Mouse (Mus musculus) adrenal gland, adult (tissue): Measurements from ENCODE around the gene Tenm3.

Experiments
- DNase-seq, 2 experiments: peaks; one replicate each; pipeline ENCODE4 v3.0.0; 2022 to 2023; ENCODE audit warnings: low spot score in 1 of 2; ENCODE audit not compliant: inconsistent age in 2 of 2

The Tenm3 gene

GRCm38 (mm10) chr8:48353458-48353857, 490.3 kb downstream of the Tenm3 start:
- no peak for DNase-seq

GRCm38 (mm10) chr8:48348901-48349300, 494.9 kb downstream of the Tenm3 start:
- DNase-seq = peak; percentile 5 to 80

GRCm38 (mm10) chr8:48348386-48348785, 495.4 kb downstream of the Tenm3 start:
- DNase-seq = peak; percentile 51 to 86

DNA sequence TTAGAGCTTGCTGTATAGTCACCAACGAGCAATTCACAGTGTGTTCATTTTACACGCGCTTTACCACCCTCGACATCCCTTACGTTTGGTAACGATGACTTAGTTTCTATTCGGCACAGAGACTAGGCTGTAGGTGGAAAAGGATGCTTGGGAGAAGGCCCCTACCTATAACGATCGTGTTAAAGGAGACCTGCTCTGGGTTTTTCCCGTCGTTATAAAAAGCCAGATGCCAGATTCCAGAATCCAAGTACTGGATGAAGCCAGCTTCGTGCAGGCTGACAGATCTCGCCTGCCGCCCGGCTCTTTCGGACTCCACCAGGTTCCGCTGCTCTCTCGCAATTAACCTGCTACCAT, 500.7 kb downstream of the Tenm3 start:
- no peak for DNase-seq

DNA sequence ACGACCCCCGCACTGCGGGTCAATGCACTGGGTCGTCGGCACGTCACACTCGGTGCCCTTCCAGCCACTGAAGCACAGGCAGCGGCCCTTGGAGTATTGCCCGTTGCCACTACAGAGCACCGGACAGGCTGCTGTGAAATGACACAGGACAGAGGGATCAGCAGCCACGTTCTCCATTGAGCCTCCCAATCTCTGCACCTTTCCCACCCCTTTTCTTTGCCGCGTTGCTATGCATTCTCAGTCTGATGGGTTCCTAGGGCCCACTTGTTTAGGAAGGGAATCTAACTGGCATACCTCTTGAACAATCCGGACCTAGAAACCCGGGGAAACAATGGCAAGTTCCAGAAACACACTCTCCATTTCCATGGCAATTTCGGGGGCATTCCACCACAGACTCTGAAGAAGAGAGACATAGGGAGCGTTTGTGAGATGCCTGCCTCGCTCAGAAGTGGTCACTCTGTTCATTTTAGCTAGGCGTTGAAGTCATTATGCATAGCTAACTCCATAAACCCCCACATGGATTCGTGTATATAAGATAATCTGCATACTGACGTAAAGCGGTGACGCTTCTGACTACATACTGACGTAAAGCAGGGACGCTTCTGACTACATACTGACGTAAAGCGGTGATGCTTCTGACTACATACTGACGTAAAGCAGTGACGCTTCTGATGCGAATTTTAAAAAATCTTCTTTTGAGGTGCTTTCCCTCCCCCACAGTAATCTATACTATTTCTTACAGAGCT, 501.3 kb downstream of the Tenm3 start:
- no peak for DNase-seq

- DNase-seq = no peak
These were observed 502.1 kb downstream of the Tenm3 start for GRCm38 (mm10) chr8:48341692-48342091.

- no peak for DNase-seq
These were observed 502.5 kb downstream of the Tenm3 start for GRCm38 (mm10) chr8:48341276-48341675.

GRCm38 (mm10) chr8:48322655-48323265, 521.0 kb downstream of the Tenm3 start:
- DNase-seq = no peak

GRCm38 (mm10) chr8:48322240-48322639, 521.5 kb downstream of the Tenm3 start:
- no peak for DNase-seq

GRCm38 (mm10) chr8:48319674-48320073, 524.1 kb downstream of the Tenm3 start:
- DNase-seq = no peak

DNA sequence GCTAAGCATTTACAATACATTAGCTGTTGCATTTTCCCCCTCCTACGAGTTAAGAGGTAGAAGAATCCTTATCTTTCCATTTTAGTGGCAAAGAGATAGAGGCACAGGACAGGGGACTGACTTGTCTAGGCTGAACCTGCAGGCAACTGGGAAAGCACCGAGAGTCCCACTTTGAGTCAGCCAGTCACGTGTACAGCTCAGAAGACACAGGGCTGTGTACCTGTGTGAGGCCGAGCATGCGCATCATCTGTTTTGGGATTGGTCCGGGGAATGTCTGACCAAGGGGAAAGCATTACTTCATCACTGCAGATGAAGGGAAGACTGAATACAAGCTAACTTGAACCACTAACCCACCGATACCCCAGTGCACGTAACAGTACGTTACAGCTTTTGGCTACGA, 526.3 kb downstream of the Tenm3 start:
- no peak for DNase-seq

- no peak for DNase-seq
These were observed 528.1 kb downstream of the Tenm3 start for GRCm38 (mm10) chr8:48315605-48316004.

DNA sequence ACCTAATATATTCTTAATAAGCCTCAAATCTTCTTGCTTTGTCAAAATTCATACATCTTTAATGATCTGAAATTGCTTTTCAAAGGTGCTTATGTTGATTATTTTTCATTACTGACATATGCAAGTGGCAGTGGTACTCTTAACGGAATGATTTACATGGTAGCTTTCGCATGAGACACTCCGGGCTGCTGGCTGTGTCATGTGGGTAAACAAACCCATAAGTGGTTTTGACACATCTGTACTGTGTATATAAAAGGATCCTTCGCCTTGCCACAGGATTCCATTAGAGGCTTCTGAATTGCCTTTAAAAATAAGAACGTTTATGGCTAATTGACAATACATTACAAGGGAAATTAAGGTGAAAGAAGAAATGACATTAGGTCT, 529.8 kb downstream of the Tenm3 start:
- no peak for DNase-seq

DNA sequence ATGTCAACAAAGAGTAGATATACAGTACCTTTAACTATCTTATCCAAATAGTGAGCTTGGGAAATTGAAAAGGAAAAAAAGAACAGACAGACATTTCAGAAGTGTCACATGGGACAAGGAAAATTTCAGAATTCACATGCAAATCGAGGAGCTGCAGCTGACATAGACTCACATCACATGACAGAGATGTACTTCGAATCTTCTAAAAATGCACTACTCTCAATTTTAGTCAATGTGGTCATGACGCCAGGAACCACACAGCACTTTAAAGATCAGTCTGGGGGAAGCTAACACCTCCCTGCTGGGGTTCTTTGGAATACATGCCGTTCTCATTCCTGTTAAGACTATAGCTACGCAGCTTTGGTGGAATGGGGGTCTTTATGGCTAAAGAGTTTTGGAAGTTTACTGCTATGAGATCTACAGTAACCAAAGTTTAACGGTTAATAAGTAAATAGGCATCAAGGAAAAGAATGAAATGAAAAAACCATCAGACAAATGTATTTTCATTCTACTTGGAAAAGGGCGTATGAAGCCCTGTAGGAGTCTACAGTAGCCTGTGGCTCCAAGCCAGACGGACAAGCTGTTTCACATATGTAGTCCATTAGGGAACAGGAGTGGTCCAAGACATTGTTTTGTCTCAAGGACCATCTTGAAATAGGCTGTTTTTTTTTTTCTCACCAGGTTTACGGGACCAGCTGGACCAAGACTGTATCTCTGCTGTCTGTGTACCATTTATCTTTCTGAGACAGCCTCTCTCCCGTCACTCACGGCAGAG, 530.4 kb downstream of the Tenm3 start:
- DNase-seq = no peak

- no peak for DNase-seq
These were observed 532.0 kb downstream of the Tenm3 start for GRCm38 (mm10) chr8:48311706-48312105.

- no peak for DNase-seq
These were observed 533.4 kb downstream of the Tenm3 start for GRCm38 (mm10) chr8:48310240-48310849.

GRCm38 (mm10) chr8:48309191-48309987, 534.4 kb downstream of the Tenm3 start:
- DNase-seq = peak in 1 of 2 experiments; percentile 58

DNA sequence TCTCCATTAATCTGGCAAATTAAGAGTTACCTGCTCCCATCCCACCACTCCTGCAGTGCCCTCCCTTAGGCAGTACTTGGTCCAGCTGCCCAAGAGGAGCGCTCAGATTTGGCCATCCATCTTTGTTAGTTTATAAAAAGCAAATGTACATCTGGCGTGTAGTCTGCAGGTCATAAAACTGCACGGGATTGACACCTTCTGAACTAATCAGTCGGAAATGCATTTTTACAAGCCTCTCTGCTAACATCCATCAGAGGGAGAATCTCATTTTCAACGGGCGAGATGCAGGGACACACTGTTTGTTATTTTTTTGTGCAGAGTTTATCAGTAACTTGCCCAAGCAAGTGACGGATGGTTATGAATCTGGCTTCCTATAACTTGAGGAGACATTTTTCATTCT, 539.5 kb downstream of the Tenm3 start:
- DNase-seq = no peak

- no peak for DNase-seq
These were observed 543.1 kb downstream of the Tenm3 start for GRCm38 (mm10) chr8:48300613-48301037.

GRCm38 (mm10) chr8:48300061-48300460, 543.7 kb downstream of the Tenm3 start:
- no peak for DNase-seq

- DNase-seq = no peak
These were observed 544.4 kb downstream of the Tenm3 start for GRCm38 (mm10) chr8:48299341-48299740.
